Mouse (Mus musculus): ENCODE data around the gene Naa16. TPM values are rescaled to one million over a fixed set of nuclear protein-coding genes. Genes with fewer than 3 reads are reported as not detected.
"Not testable (repeated sequence)": the region's sequence is repeated elsewhere in the genome, so short reads cannot be mapped to it uniquely, and the experiment has no call there.

Naa16 gene
- total RNA-seq (2017) = 24.0 to 47.2 TPM (median 30.6 TPM) in 3 replicates

- peak; percentile 81 for ATAC-seq (replicated peaks; ENCODE audit: insufficient number of reproducible peaks, low FRiP score, low TSS enrichment, poor library complexity, severe bottlenecking)
Observed at GRCm38 (mm10) chr14:79390265-79390926, at the start of gene Naa16. TSS of gene Naa16 (minus strand) at chr14:79390778.

DNA sequence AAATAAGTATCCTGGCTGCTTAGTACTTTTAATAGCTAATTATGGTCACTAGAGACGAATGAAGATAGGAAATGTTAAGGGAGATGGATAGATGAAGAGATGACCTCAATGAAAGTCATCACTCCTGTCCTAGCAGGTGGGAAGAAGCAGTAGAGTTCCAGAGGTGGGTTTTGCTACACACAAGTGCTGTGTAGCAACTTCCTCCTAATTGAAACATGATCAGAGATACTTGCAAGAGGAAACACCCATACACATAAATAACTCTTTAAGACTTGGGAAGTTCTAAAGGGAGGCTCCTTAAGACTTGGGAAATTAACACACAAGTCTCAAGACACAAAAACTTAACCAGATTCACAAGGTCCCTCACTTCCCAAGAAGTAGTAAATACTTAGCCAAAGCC is 43.5 kb upstream of the Naa16 start:
- ATAC-seq (replicated peaks; ENCODE audit: insufficient number of reproducible peaks, low FRiP score, low TSS enrichment, poor library complexity, severe bottlenecking) = no peak

DNA sequence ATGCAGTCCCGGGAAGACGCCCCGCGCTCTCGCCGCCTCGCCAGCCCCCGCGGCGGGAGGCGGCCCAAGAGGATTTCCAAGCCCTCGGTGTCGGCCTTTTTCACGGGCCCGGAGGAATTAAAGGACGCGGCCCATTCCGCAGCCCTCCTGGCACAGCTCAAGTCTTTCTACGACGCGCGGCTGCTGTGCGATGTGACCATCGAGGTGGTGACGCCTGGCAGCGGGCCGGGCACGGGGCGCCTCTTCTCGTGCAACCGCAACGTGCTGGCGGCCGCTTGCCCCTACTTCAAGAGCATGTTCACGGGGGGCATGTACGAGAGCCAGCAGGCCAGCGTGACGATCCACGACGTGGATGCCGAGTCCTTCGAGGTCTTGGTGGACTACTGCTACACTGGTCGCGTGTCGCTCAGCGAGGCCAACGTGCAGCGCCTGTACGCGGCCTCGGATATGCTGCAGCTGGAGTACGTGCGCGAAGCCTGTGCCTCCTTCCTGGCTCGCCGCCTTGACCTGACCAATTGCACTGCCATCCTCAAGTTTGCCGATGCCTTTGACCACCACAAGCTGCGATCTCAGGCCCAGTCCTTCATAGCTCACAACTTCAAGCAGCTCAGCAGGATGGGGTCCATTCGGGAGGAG is 36.3 kb upstream of the Naa16 start:
- not testable (repeated sequence) for ATAC-seq (replicated peaks; ENCODE audit: insufficient number of reproducible peaks, low FRiP score, low TSS enrichment, poor library complexity, severe bottlenecking)

DNA sequence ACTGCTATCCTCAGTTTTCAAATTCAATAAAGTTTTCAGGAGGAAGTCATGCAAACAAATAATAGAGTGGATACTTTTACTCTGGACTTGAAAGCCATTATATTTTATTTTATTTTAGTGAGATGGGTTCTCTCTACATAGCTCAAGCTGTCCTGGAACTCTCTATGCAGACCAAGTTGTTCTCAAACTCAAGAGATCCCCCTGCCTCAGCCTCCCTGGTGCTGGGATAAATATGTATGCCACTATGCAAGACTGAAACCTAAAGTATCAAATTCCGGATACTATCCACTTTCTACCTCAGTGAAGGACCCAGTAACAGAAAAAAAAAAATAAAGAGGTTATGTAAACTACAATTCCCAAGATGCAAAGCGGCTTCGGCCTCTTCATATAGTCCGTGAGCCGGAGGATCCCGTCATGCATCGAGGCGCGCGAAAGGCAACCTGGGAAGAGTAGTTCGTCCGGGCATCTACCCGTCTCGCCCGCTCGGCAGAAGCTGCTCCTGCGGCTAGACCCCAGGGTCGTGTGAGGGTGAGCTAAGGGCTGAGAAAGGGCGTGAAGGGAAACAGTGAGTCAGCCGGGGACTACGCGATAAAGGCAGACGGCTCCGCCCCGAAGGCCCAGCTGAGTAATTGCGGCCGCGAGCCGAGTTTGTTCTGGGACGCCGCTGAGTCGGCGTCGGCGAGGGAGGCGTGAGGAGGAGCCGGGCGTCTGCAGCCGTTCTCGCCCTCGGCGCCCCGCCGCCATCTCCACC is 35.6 kb upstream of the Naa16 start, which contains the start of gene Kbtbd7:
Gene Kbtbd7 (plus strand): TSS at position 533 of the 751 bp plus-strand sequence.
- peak; percentile 99 for ATAC-seq (replicated peaks; ENCODE audit: insufficient number of reproducible peaks, low FRiP score, low TSS enrichment, poor library complexity, severe bottlenecking)

DNA sequence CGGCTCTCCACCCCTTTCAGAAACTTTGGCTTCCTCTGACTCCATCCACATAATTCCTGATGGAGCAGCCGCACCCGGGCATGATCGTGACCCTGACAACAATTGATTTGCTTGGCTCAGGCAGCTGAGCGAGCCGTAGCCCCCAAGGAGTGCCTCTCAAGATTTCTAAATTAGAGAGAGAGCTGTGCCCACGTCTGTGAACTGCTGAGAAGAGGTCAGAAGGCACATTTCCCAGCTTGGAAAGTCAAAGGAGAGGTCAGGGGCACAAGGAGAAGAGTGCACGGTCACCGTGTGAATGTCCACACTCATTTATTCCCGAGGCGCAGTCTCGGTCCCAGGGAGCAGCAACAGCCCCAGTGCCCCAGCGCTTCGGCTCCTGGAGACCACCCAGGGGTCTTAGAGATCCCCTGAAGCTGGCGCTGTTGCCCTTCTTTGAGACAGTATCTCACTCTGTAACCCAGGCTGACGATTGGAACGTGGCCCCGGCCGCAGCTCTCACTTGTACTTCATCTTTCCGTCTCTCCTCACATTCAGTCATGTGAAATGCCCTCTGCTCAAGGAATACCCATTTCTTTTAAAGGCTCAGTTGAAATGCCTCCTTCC is 29.6 kb upstream of the Naa16 start:
- ATAC-seq (replicated peaks; ENCODE audit: insufficient number of reproducible peaks, low FRiP score, low TSS enrichment, poor library complexity, severe bottlenecking) = no peak

DNA sequence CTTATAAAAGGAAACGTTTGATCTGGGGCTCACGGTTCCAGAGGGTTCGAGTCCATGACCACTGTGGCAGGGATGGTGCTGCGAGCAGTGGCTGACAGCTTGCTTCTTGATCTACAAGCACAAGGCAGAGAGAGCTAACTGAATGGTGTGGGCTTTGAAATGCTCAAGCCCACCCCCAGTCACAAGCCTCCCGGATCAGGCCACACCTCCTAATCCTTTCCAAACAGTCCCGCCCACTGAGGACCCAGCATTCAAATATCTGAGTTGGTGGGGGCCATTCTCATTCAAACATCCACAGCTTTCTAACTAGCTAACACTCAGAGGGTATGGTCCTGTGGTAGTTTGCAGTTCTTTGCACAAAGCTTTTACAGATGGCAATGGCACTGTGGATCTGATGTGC is 22.5 kb upstream of the Naa16 start:
- ATAC-seq (replicated peaks; ENCODE audit: insufficient number of reproducible peaks, low FRiP score, low TSS enrichment, poor library complexity, severe bottlenecking) = no peak

DNA sequence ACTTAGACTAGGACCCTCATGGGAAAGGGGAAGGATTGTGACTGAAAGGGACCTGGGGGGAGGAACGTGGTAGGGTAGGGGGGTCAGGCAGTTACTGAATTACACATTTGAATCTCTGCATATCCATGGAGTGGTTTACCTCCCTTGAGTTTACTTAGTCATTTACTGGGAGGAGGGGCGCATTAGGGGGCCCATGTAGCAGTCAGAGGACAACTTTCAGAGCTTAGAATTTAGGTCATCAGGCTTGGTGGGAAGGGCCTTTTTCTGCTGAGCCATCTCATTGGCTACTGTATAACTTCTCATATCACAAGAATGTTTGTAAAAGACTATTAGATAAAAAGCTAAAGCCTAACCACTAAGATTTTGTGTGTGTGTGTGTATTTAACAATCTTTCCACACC is 20.1 kb upstream of the Naa16 start:
- ATAC-seq (replicated peaks; ENCODE audit: insufficient number of reproducible peaks, low FRiP score, low TSS enrichment, poor library complexity, severe bottlenecking) = no peak

GRCm38 (mm10) chr14:79409278-79409830 is 18.8 kb upstream of the Naa16 start:
- no peak for ATAC-seq (replicated peaks; ENCODE audit: insufficient number of reproducible peaks, low FRiP score, low TSS enrichment, poor library complexity, severe bottlenecking)

DNA sequence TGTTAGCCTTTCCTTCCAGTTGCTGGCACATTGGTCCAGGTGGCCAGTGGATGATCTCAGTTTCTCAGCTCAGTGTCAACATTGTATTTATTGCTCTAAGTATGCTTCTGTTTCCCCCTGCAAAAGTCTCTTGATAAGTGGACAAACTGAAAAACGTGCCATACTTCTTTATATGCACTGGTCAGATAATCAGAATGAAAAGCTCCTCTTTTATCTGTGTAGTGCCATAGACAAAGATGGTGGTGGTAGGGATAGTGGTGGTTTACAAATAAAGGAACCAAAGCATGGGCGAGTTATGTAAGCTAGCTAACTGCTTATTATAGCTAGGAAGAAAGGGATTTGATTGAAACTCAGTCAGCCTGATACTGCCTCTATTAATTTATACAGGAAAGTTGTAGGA is 17.1 kb upstream of the Naa16 start:
- no peak for ATAC-seq (replicated peaks; ENCODE audit: insufficient number of reproducible peaks, low FRiP score, low TSS enrichment, poor library complexity, severe bottlenecking)

- peak; percentile 86 for ATAC-seq (replicated peaks; ENCODE audit: insufficient number of reproducible peaks, low FRiP score, low TSS enrichment, poor library complexity, severe bottlenecking)
Observed at GRCm38 (mm10) chr14:79397321-79398122, 6.9 kb upstream of the Naa16 start, which contains the start of gene Mtrf1. TSS of gene Mtrf1 (plus strand) at chr14:79397772.

DNA sequence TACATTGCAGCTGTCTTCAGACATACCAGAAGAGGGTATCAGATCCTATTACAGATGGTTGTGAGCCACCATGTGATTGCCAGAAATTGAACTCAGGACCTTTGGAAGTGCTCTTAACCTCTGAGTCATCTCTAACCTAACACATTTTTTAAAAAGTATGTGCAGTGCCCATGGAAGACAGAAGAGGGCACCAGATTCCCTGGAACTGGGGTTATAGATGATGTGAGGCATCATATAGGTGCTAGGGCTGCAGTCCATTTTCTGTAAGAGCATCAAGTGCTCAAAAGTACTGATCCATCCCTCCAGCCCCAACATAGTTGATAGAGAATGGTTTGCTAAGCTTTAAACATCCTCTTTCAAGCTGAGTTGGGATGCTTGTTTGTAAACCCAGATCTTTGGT is 4.0 kb upstream of the Naa16 start:
- peak; percentile 65 for ATAC-seq (replicated peaks; ENCODE audit: insufficient number of reproducible peaks, low FRiP score, low TSS enrichment, poor library complexity, severe bottlenecking)

DNA sequence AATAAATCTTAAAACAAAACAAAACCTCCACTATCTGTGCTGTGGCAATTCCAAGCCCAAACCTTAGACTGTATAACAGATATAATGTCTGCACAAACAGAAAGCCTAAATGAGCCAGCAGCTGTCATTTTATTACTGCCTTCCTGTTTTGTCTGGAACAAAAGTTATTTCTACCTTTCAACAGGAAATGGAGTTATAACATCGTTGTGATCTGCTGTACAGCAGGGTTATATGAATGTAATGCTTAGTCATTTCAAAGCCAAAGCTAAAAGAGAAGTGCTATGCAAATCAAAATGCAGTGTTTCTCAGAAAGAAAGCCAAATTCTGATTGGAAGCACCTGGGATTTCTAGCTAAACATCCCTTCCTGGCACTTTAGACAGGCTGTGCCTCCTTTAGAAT is 2.7 kb upstream of the Naa16 start:
- ATAC-seq (replicated peaks; ENCODE audit: insufficient number of reproducible peaks, low FRiP score, low TSS enrichment, poor library complexity, severe bottlenecking) = no peak

- ATAC-seq (replicated peaks; ENCODE audit: insufficient number of reproducible peaks, low FRiP score, low TSS enrichment, poor library complexity, severe bottlenecking) = no peak
Observed at GRCm38 (mm10) chr14:79389438-79390264, 927 bp downstream of the Naa16 start.

- ATAC-seq (replicated peaks; ENCODE audit: insufficient number of reproducible peaks, low FRiP score, low TSS enrichment, poor library complexity, severe bottlenecking) = no peak
Observed at GRCm38 (mm10) chr14:79388304-79388703, 2.3 kb downstream of the Naa16 start.

DNA sequence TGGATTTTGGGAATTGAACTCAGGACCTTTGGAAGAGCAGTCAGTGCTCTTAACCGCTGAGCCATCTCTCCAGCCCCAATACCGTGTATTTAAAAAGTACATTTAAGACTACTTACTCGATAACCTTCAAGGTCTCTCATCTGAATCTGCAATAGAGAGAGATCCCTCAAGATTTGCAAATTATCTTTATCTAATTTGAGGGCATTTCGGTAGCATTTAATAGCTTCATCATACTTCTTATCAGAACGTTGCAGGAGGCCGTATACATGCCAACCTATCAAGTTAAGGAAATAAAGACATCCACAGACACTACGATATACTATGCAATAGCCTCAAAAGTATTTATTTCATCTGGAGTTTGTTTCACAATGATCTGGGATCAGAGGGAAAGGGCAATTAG is 7.5 kb downstream of the Naa16 start:
- no peak for ATAC-seq (replicated peaks; ENCODE audit: insufficient number of reproducible peaks, low FRiP score, low TSS enrichment, poor library complexity, severe bottlenecking)

- no peak for ATAC-seq (replicated peaks; ENCODE audit: insufficient number of reproducible peaks, low FRiP score, low TSS enrichment, poor library complexity, severe bottlenecking)
Observed at GRCm38 (mm10) chr14:79377041-79377440, 13.5 kb downstream of the Naa16 start.

DNA sequence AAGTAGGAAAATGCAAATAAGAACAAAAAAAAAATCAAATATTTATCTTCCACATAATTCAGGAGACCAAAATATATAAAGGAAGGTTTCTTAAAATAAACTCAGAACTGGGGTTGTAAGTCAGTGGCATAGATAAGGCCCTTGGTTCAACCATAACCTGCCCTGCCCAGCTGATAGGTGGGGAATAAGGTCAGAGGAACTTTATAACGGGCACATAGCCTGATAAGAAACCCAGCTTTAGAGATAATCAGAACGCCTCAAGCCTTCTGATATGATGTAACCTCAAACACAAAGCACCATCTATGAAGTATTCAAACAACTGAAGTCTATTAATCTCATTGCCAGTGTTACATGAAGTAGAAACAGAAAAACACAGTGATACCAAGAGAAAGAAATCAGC is 32.5 kb downstream of the Naa16 start:
- no peak for ATAC-seq (replicated peaks; ENCODE audit: insufficient number of reproducible peaks, low FRiP score, low TSS enrichment, poor library complexity, severe bottlenecking)

DNA sequence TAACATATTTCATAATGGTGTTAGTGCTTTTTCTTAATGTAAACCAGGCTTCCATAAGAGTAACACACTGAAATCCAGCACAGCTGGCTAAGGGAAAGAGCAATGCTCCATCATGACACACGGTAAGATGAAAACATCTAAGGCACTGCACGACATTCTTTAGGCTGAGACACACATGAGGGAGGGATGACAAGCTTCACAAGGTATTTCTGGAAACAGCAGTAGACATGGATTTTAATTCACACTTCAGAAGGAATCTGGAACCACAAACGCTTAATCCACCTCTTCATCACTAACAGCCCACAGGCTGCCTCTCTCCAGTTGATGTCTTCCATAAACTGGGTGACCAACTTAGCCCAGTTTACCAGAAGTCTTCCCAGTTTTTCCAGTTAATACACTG is 44.2 kb downstream of the Naa16 start:
- no peak for ATAC-seq (replicated peaks; ENCODE audit: insufficient number of reproducible peaks, low FRiP score, low TSS enrichment, poor library complexity, severe bottlenecking)
